Mouse (Mus musculus) limb, embryonic 13.5 days (tissue): ENCODE measurements around the gene Rgl1. TPM values are rescaled to one million over a fixed set of nuclear protein-coding genes. Genes with fewer than 3 reads are reported as not detected.

Experiments
- ATAC-seq: fragments of 200-750 bp; cut with Nextera tagmentation; 2 replicates; pipeline ENCODE4 v1.8.0; 2017; ENCODE audit warnings: low read depth, moderate number of reproducible peaks, moderate TSS enrichment; ENCODE audit not compliant: low FRiP score
- H3K27ac ChIP-seq: fragments of 300-500 bp; sonication (generic); 2 replicates; pipeline ENCODE4 v1.5.1; 2015; ENCODE audit warnings: inconsistent platforms, mild to moderate bottlenecking, moderate library complexity
- H3K27me3 ChIP-seq: fragments of 300-500 bp; sonication (generic); 2 replicates; pipeline ENCODE4 v1.6.1; 2015; ENCODE audit warnings: mild to moderate bottlenecking, inconsistent platforms
- H3K36me3 ChIP-seq: fragments of 300-500 bp; sonication (generic); 2 replicates; pipeline ENCODE4 v1.6.1; 2015; ENCODE audit warnings: inconsistent platforms, mild to moderate bottlenecking, moderate library complexity
- H3K4me1 ChIP-seq: fragments of 300-500 bp; sonication (generic); 2 replicates; pipeline ENCODE4 v1.6.1; 2015; ENCODE audit warnings: inconsistent platforms
- H3K4me2 ChIP-seq: fragments of 300-500 bp; sonication (generic); replicated peaks from 2 replicates; pipeline ENCODE4 v1.6.1; 2015; ENCODE audit warnings: inconsistent platforms, mild to moderate bottlenecking, moderate library complexity
- H3K4me3 ChIP-seq: fragments of 300-500 bp; sonication (generic); 2 replicates; pipeline ENCODE4 v1.5.1; 2015; ENCODE audit warnings: moderate library complexity, mild to moderate bottlenecking, inconsistent platforms
- H3K9ac ChIP-seq: fragments of 300-500 bp; sonication (generic); 2 replicates; pipeline ENCODE4 v1.6.1; 2015; ENCODE audit warnings: mild to moderate bottlenecking, inconsistent platforms
- H3K9me3 ChIP-seq: fragments of 300-500 bp; sonication (generic); 2 replicates; pipeline ENCODE4 v1.6.1; 2016; ENCODE audit warnings: inconsistent platforms
- WGBS: fragments of 180-500 bp; shearing (Covaris S2); methylation state at CpG from one replicate; pipeline ENCODE4 v1.1.7; 2015; 5-methylcytosine and 5-hydroxymethylcytosine counted together
- polyA plus RNA-seq: library from polyadenylated mRNA; unstranded; fragments of >200 nt; fragmentation: Nextera tagmentation; extraction: Ambion mirVana; gene quantifications from 2 replicates; pipeline ENCODE4 v1.2.1, GENCODE M21; 2015

Gene Rgl1
- polyA plus RNA-seq, 1 experiment from 2014 or later = 41.7 TPM

- WGBS = 73% methylated on average over 16 of the region's 16 CpGs
Observed at GRCm38 (mm10) chr1:152520798-152521575, 245.2 kb downstream of the Rgl1 start.

GRCm38 (mm10) chr1:152518971-152519370, 247.2 kb downstream of the Rgl1 start:
- Histone ChIP-seq H3K27ac (no peak overlapping the region), H3K36me3 (peaks cover 61% of the 10 kb centered on the region), H3K9ac (no peak overlapping the region), H3K9me3 (no peaks in the 10 kb centered on the region), H3K4me3 (no peak overlapping the region), H3K4me1 (peaks cover 2% of the 10 kb centered on the region), H3K4me2 (no peak overlapping the region), H3K27me3 (no peaks in the 10 kb centered on the region)
- no peak for ATAC-seq
- 88% methylated on average over 8 of the region's 8 CpGs for WGBS

More at GRCm38 (mm10) chr1:152520798-152521575, 245.2 kb downstream of the Rgl1 start:
- Histone ChIP-seq H3K4me2 (no peak overlapping the region), H3K4me1 (no peaks in the 10 kb centered on the region), H3K27me3 (no peaks in the 10 kb centered on the region), H3K27ac (no peak overlapping the region), H3K9ac (no peak overlapping the region), H3K9me3 (no peaks in the 10 kb centered on the region), H3K4me3 (no peak overlapping the region), H3K36me3 (peaks cover 71% of the 10 kb centered on the region)
- no peak for ATAC-seq

- Histone ChIP-seq H3K4me3 (no peak overlapping the region), H3K27me3 (no peaks in the 10 kb centered on the region), H3K4me2 (no peak overlapping the region), H3K36me3 (peaks cover 46% of the 10 kb centered on the region), H3K4me1 (peaks cover 5% of the 10 kb centered on the region), H3K27ac (no peak overlapping the region), H3K9ac (no peak overlapping the region), H3K9me3 (no peaks in the 10 kb centered on the region)
- whole genome bisulfite sequencing = 87% methylated on average over 4 of the region's 4 CpGs
- no peak for ATAC-seq
Observed at GRCm38 (mm10) chr1:152517057-152517570, 249.0 kb downstream of the Rgl1 start.

- no peak overlapping the region for H3K4me2 ChIP-seq
- peak overlapping the region; percentile 40; the same call in 1 of the 2 replicates for H3K27ac ChIP-seq
- 0 out of 2 replicates have a peak, but pooled peaks have one; percentile 56 for ATAC-seq
- 54% methylated on average over 4 of the region's 4 CpGs for WGBS
- no peaks in the 10 kb centered on the region for H3K9me3 ChIP-seq
- H3K27me3 ChIP-seq = no peaks in the 10 kb centered on the region
- peaks cover 20% of the 10 kb centered on the region for H3K36me3 ChIP-seq
- H3K4me1 ChIP-seq = peaks cover 5% of the 10 kb centered on the region
- peak overlapping the region; percentile 9; the same call in 1 of the 2 replicates for H3K9ac ChIP-seq
- no peak overlapping the region for H3K4me3 ChIP-seq
Observed at GRCm38 (mm10) chr1:152514256-152514655, 251.9 kb downstream of the Rgl1 start.

GRCm38 (mm10) chr1:152511237-152511636, 254.9 kb downstream of the Rgl1 start:
- Histone ChIP-seq H3K4me2 (no peak overlapping the region), H3K4me3 (no peak overlapping the region), H3K27me3 (no peaks in the 10 kb centered on the region), H3K9ac (no peak overlapping the region), H3K36me3 (peaks cover 6% of the 10 kb centered on the region; the same call in 1 of the 2 replicates), H3K4me1 (peaks cover 5% of the 10 kb centered on the region), H3K9me3 (no peaks in the 10 kb centered on the region), H3K27ac (no peak overlapping the region)
- ATAC-seq = no peak
- 69% methylated on average over 4 of the region's 4 CpGs for WGBS

- no peaks in the 10 kb centered on the region for H3K9me3 ChIP-seq
- WGBS = 93% methylated on average over 11 of the region's 11 CpGs
- no peak overlapping the region for H3K4me2 ChIP-seq
- ATAC-seq = no peak
- H3K27ac ChIP-seq = no peak overlapping the region
- no peaks in the 10 kb centered on the region for H3K4me1 ChIP-seq
- no peaks in the 10 kb centered on the region for H3K27me3 ChIP-seq
- H3K4me3 ChIP-seq = no peak overlapping the region
- peaks cover 2% of the 10 kb centered on the region; the same call in 1 of the 2 replicates for H3K36me3 ChIP-seq
- H3K9ac ChIP-seq = no peak overlapping the region
Observed at GRCm38 (mm10) chr1:152508481-152509220, 257.5 kb downstream of the Rgl1 start.

GRCm38 (mm10) chr1:152506726-152507125, 259.4 kb downstream of the Rgl1 start:
- Histone ChIP-seq H3K27me3 (no peaks in the 10 kb centered on the region), H3K9ac (no peak overlapping the region), H3K4me2 (no peak overlapping the region), H3K36me3 (peaks cover 2% of the 10 kb centered on the region; the same call in 1 of the 2 replicates), H3K4me1 (no peaks in the 10 kb centered on the region), H3K9me3 (no peaks in the 10 kb centered on the region), H3K4me3 (no peak overlapping the region), H3K27ac (no peak overlapping the region)
- WGBS = 93% methylated on average over 7 of the region's 7 CpGs
- no peak for ATAC-seq

- ATAC-seq = no peak
- Histone ChIP-seq H3K27ac (no peak overlapping the region), H3K4me2 (no peak overlapping the region), H3K9ac (no peak overlapping the region), H3K4me3 (no peak overlapping the region), H3K36me3 (peaks cover 2% of the 10 kb centered on the region; the same call in 1 of the 2 replicates), H3K9me3 (no peaks in the 10 kb centered on the region), H3K4me1 (no peaks in the 10 kb centered on the region), H3K27me3 (no peaks in the 10 kb centered on the region)
- WGBS = 90% methylated on average over 5 of the region's 5 CpGs
Observed at GRCm38 (mm10) chr1:152506175-152506574, 260.0 kb downstream of the Rgl1 start.

GRCm38 (mm10) chr1:152499802-152500201, 266.3 kb downstream of the Rgl1 start:
- Histone ChIP-seq H3K27me3 (no peaks in the 10 kb centered on the region), H3K27ac (no peak overlapping the region), H3K36me3 (no peaks in the 10 kb centered on the region), H3K4me3 (no peak overlapping the region), H3K4me2 (no peak overlapping the region), H3K4me1 (peaks cover 12% of the 10 kb centered on the region), H3K9ac (no peak overlapping the region), H3K9me3 (no peaks in the 10 kb centered on the region)
- 75% methylated on average over 12 of the region's 12 CpGs for WGBS
- no peak for ATAC-seq

GRCm38 (mm10) chr1:152497581-152497980, 268.6 kb downstream of the Rgl1 start:
- no peak for ATAC-seq
- 33% methylated on average over 11 of the region's 11 CpGs for WGBS

GRCm38 (mm10) chr1:152496831-152497230, 269.3 kb downstream of the Rgl1 start:
- ATAC-seq = no peak
- H3K4me3 ChIP-seq = no peak overlapping the region
- no peaks in the 10 kb centered on the region for H3K27me3 ChIP-seq
- H3K4me1 ChIP-seq = peaks cover 12% of the 10 kb centered on the region
- peak overlapping the region; percentile 15; the same call in 1 of the 2 replicates for H3K27ac ChIP-seq
- H3K36me3 ChIP-seq = peaks cover 3% of the 10 kb centered on the region; the same call in 1 of the 2 replicates
- WGBS = 62% methylated on average over 2 of the region's 2 CpGs
- H3K4me2 ChIP-seq = no peak overlapping the region
- no peak overlapping the region for H3K9ac ChIP-seq
- H3K9me3 ChIP-seq = no peaks in the 10 kb centered on the region

More at GRCm38 (mm10) chr1:152497581-152497980, 268.6 kb downstream of the Rgl1 start:
- no peaks in the 10 kb centered on the region for H3K9me3 ChIP-seq
- 0 out of 2 replicates have a peak overlapping the region, but pooled peaks have one; percentile 22 for H3K27ac ChIP-seq
- peaks cover 3% of the 10 kb centered on the region; the same call in 1 of the 2 replicates for H3K36me3 ChIP-seq
- no peak overlapping the region for H3K4me3 ChIP-seq
- no peaks in the 10 kb centered on the region for H3K27me3 ChIP-seq
- peaks cover 12% of the 10 kb centered on the region for H3K4me1 ChIP-seq
- H3K9ac ChIP-seq = peak overlapping the region; percentile 39
- peak overlapping the region; percentile 31 for H3K4me2 ChIP-seq

- ATAC-seq = peak; percentile 61; the same call in 1 of the 2 replicates
- 85% methylated on average over 1 of the region's 1 CpGs for WGBS
- peaks cover 8% of the 10 kb centered on the region for H3K36me3 ChIP-seq
- H3K4me1 ChIP-seq = peaks cover 6% of the 10 kb centered on the region
- H3K27ac ChIP-seq = no peak overlapping the region
- no peaks in the 10 kb centered on the region for H3K27me3 ChIP-seq
- no peak overlapping the region for H3K4me2 ChIP-seq
- H3K9ac ChIP-seq = no peak overlapping the region
- H3K9me3 ChIP-seq = no peaks in the 10 kb centered on the region
- no peak overlapping the region for H3K4me3 ChIP-seq
Observed at GRCm38 (mm10) chr1:152492258-152492657, 273.9 kb downstream of the Rgl1 start.
